Mouse (Mus musculus): ENCODE results near the gene Olfr1426.
"Not testable (repeated sequence)": the region's sequence is repeated elsewhere in the genome, so short reads cannot be mapped to it uniquely, and the experiment has no call there.

Gene Olfr1426

GRCm38 (mm10) chr19:12091913-12092312, at the start of gene Olfr1426:
Gene Olfr1426 (minus strand): TSS chr19:12092013.
- DNase-seq (ENCODE audit: low spot score in 2 of 2), result no peak

DNA sequence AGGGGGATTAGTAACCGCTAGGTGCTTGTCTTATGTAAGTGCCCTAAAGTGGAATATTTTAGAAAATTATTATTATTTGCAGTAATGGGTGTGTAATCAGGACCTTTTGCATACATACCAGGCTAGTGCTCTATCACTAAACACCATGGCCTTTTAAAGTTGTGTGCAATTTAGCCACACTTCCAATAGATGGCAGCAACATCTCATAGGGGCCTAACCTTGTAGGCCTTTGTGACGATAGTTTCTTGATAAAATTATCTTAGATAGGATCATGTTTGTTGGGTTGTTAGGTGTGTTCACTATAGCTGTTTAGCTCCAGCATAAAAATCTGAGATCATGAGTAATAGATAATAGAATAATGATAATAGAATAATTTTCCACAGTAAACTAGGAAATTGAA, 42.5 kb upstream of the Olfr1426 start:
- DNase-seq (ENCODE audit: low spot score in 2 of 2), result no peak

- DNase-seq (ENCODE audit: low spot score in 2 of 2), result no peak
Measured at GRCm38 (mm10) chr19:12123103-12123502, 31.3 kb upstream of the Olfr1426 start, which contains the start of gene Olfr76. Gene Olfr76 (minus strand): TSS chr19:12123203.

GRCm38 (mm10) chr19:12116464-12116863, 24.7 kb upstream of the Olfr1426 start:
- no peak for DNase-seq (ENCODE audit: low spot score in 2 of 2)

DNA sequence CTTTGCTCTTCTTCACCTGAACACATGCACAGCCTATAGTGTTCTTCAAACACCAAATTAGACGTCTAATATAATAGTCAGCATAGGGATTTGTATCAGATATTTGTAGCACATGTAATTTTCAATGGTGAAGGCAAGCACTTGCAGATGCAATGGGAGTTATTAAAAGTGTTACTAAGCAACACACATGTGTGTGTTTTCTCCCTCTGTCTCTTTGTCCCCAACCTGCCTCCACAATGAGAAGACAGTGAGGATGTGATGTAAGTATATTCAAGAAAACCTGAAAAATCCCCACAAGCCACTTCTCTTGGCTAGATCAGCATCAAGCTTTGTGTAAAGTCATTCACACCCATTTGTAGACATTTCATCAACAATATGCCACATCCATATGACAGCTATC, 24.0 kb upstream of the Olfr1426 start, which contains the start of gene Olfr1428:
Olfr1428 (minus strand) TSS at position 101 of the 400 bp plus-strand sequence.
- no peak for DNase-seq (ENCODE audit: low spot score in 2 of 2)

DNA sequence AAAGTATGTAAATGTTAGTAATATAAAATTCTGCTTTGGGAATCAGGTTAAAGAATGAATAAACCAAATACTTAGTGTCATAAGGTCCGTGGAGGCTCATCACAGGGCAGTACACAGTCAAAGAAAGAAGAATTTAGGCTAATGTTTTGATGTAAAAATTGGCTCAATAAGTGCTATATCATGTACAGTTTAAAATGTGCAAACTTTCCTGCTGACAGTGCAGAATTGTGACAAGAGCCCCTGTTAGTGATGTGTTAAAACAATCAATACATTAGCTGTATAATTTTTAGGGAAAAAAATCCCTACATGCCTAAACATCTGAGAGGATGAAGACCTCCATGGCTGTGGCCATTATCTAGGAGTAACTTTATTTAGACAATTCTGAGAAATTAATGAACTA, 22.0 kb upstream of the Olfr1426 start:
- DNase-seq (ENCODE audit: low spot score in 2 of 2), result no peak

DNA sequence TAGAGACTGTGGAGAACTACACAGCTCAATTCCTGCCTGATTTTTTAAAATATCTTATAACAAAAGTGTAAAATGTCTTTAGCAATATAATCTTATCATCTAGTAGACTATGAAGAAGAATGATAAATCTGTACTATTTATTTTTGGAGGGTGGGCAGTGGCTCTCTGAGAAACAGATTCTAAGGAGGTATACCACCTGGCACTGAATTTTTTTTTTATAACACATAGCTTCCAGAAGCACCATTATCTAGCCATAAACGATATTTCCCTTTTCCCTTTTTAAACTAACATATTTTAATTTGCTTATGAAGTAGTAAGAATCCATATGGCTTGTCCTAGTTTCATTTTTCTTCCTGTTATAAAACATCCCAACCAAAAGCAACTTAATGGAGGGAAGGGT, 12.7 kb upstream of the Olfr1426 start:
- DNase-seq (ENCODE audit: low spot score in 2 of 2), result no peak

- DNase-seq (ENCODE audit: low spot score in 2 of 2), result no peak
Measured at GRCm38 (mm10) chr19:12103234-12103633, 11.4 kb upstream of the Olfr1426 start, which contains the start of gene Olfr1427. Gene Olfr1427 (minus strand): TSS chr19:12103334.

DNA sequence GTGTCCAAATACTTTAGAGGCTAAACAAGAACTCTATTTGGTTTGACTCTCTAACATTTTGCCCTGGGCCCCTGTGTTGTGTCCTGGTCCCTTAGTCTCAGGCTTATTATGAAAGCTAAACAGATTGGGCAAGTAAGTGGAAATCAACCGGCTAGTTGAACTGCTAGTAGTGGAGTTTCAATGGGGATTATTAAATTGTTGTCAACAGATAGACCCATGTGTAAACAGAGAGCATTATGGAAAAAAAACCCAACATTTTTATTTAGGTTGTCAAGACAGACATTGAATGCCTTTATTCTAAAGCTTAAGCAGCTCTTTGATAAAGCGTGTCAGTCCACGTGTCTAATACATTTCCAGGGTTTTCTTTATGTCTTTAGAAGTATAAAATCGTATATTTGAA, 14.2 kb downstream of the Olfr1426 start, which contains the start of gene Olfr1425:
Olfr1425 (minus strand) TSS at position 101 of the 400 bp plus-strand sequence.
- not testable (repeated sequence) for DNase-seq (ENCODE audit: low spot score in 2 of 2)

- not testable (repeated sequence) for DNase-seq (ENCODE audit: low spot score in 2 of 2)
Measured at GRCm38 (mm10) chr19:12069546-12069945, 22.3 kb downstream of the Olfr1426 start.

DNA sequence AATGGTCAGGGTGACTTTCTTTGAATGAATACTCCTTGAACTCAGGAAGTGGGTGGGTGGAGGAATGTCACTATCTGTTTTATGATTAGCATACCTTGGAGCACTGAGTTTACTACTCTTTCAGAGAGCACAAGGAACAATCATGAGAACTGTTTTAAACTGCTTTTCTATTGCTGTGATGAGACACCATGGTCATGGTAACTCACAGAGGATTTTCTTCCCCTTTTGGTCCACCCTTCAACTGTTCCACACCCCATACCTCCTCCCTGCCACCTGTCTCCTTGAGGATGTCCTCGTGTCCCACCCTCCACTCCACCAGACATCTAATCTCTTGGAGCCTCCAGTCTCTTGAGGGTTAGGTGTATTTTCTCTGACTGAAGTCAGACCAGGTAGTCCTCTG, 24.0 kb downstream of the Olfr1426 start:
- DNase-seq (ENCODE audit: low spot score in 2 of 2), result not testable (repeated sequence)

DNA sequence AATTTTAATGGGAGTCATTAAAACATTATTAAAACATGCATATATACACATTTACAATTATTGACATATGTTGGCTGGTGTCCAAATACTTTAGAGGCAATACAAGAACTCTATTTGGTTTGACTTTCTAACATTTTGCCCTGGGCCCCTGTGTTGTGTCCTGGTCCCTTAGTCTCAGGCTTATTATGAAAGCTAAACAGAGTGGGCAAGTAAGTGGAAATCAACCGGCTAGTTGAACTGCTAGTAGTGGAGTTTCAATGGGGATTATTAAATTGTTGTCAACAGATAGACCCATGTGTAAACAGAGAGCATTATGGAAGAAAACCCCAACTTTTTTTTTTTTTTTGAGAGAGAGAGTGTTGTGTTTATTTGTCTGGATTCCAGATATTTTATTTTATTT, 29.2 kb downstream of the Olfr1426 start, which contains the start of gene Olfr1424:
Olfr1424 (minus strand) TSS at position 101 of the 400 bp plus-strand sequence.
- DNase-seq (ENCODE audit: low spot score in 2 of 2), result not testable (repeated sequence)

DNA sequence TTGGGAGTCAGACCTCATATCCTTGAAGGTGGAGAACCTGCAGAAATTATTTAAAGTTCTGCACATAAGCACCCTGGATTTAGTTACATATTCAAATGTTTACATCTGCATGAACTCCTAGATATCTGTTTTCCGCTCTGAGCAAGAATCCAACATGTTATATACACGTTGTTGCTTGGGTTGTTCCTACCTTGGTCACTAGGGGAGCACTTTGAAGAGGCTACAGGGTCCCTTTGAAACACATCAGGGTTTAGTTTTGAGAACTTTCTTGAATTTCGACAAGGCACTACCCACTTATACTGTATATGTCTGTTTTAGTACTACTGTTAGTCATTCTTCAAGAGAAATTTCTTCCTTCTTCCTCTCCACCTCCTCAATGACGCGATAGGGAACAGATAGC, 48.6 kb downstream of the Olfr1426 start:
- DNase-seq (ENCODE audit: low spot score in 2 of 2), result no peak

DNA sequence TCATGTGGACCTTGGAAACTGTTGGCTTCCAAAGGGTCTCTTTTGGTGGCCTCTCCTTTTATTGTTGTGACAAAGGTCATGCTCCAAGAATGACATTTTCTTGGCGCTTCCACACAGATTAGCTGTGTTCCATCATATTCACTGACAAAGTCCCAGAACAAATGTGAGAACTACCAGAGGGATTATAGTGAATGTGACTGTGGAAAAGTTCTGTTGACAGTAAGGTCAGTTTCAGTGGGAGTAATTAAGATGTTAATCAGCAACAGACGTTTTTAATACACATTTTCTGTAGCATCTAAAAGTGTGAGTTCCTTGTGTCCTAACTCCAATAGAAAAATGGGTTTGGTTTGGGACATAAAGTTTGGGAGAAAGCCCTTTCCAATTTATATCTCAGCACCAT, 50.6 kb downstream of the Olfr1426 start, which contains the start of gene Olfr1423:
Olfr1423 (minus strand) TSS at position 101 of the 400 bp plus-strand sequence.
- DNase-seq (ENCODE audit: low spot score in 2 of 2), result no peak

DNA sequence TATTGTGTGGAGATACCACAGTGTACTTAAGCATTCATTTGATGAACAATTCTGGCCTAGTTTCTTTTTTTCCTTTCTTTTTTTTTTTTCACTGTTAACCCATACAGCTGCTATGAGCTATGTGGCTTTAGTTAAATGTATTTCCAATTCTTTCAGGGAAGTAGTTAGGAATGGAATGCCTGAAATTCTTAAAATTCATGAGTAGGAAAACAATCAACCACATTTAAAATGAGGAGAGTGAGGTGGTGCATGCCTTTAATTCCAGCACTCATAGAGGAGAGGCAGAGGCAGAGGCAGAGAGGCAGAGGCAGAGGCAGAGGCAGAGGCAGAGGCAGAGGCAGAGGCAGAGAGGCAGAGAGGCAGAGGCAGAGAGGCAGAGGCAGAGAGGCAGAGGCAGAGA, 54.1 kb downstream of the Olfr1426 start:
- no peak for DNase-seq (ENCODE audit: low spot score in 2 of 2)
